28 mouse cellular contexts compared by ENCODE assay signal in genomic region chr12:99385073-99385472, GRCm38 (mm10).
A peak's percentile ranks its signal among the peaks of the same experiment; 100 is the strongest.
DNase-seq lines count a peak whose midpoint lies in the region; ATAC-seq and TF ChIP-seq lines count a peak whose summit lies in the region.
"Had no signal": no experiment of that assay in that cellular context is flagged by ENCODE, and none has a peak within 500 bp of the region (broad histone marks: within the 10 kb centered on the region; RNA-seq: fewer than 3 reads in every experiment).

No protein-coding gene starts in this region.

- ATAC-seq in heart, embryonic 13.5 days (ENCODE audit: extremely low read depth, insufficient number of reproducible peaks, low FRiP score, low TSS enrichment), result no peak
- no peak for ATAC-seq in hindbrain, embryonic 13.5 days (ENCODE audit: low FRiP score)
- ATAC-seq: activated CD4-positive, CD25-positive, alpha-beta regulatory T cell, adult 4 months; CD4-positive, CD25-positive, alpha-beta regulatory T cell, adult 4 months; forebrain, embryonic 13.5 days; forebrain, embryonic 16.5 days; hindbrain, embryonic 16.5 days; intestine, embryonic 15.5 days had no signal

- intact Hi-C loops in heart, postnatal 25 days (cut with DNase I), result no loop called here
- intact Hi-C loops in left cerebral cortex, adult 2 months (cut with DNase I), result no loop called here
- intact Hi-C loops in left cerebral cortex, postnatal 14 days (cut with DNase I), result no loop called here

- WGBS in heart, embryonic 13.5 days, result 83% methylated on average over 4 of the region's 4 CpGs
- 93% methylated on average over 4 of the region's 4 CpGs for WGBS in hindbrain, embryonic 13.5 days

- H3K4me1 ChIP-seq in heart, embryonic 13.5 days, result peaks cover 50% of the 10 kb centered on the region
- peaks cover 19% of the 10 kb centered on the region for H3K4me1 ChIP-seq in brown adipose tissue, adult 24 weeks (ENCODE audit: control insufficient read depth, insufficient read depth, insufficient read length, low read length)
- peaks cover 35% of the 10 kb centered on the region for H3K4me1 ChIP-seq in hindbrain, embryonic 13.5 days (replicated peaks)

- 0 out of 2 replicates have a peak overlapping the region, but pooled peaks have one; percentile 79 for H3K27ac ChIP-seq in heart, embryonic 13.5 days (replicated peaks)
- peak overlapping the region; percentile 22; the same call in 1 of the 2 replicates for H3K27ac ChIP-seq in left cerebral cortex, adult 2 months
- peak overlapping the region; percentile 68 for H3K27ac ChIP-seq in brown adipose tissue, adult 24 weeks (replicated peaks; ENCODE audit: low read depth, low read length)
- no peak overlapping the region for H3K27ac ChIP-seq in hindbrain, embryonic 13.5 days
- H3K27ac ChIP-seq: embryonic facial prominence, embryonic 10.5 days; forebrain, embryonic 10.5 days; hindbrain, embryonic 12.5 days; intestine, embryonic 15.5 days had no signal

- H3K4me3 ChIP-seq in heart, embryonic 13.5 days, result no peak overlapping the region
- H3K4me3 ChIP-seq in left cerebral cortex, adult 2 months, result no peak overlapping the region
- no peak overlapping the region for H3K4me3 ChIP-seq in brown adipose tissue, adult 24 weeks (ENCODE audit: insufficient read depth, low read depth, low read length)
- no peak overlapping the region for H3K4me3 ChIP-seq in hindbrain, embryonic 13.5 days
- H3K4me3 ChIP-seq: embryonic facial prominence, embryonic 10.5 days; embryonic facial prominence, embryonic 13.5 days; forebrain, embryonic 10.5 days; forebrain, embryonic 13.5 days; heart, embryonic 15.5 days; hindbrain, embryonic 12.5 days; intestine, embryonic 15.5 days had no signal

- no peaks in the 10 kb centered on the region for H3K27me3 ChIP-seq in heart, embryonic 13.5 days (replicated peaks)
- no peaks in the 10 kb centered on the region for H3K27me3 ChIP-seq in hindbrain, embryonic 13.5 days
- H3K27me3 ChIP-seq: embryonic facial prominence, embryonic 13.5 days; forebrain, embryonic 13.5 days; heart, embryonic 15.5 days; hindbrain, embryonic 12.5 days; intestine, embryonic 15.5 days had no signal

- peaks cover 3% of the 10 kb centered on the region; the same call in 1 of the 2 replicates for H3K9me3 ChIP-seq in heart, embryonic 13.5 days
- no peaks in the 10 kb centered on the region for H3K9me3 ChIP-seq in hindbrain, embryonic 13.5 days
- H3K9me3 ChIP-seq: embryonic facial prominence, embryonic 10.5 days; embryonic facial prominence, embryonic 13.5 days; forebrain, embryonic 10.5 days; forebrain, embryonic 13.5 days; heart, embryonic 15.5 days; hindbrain, embryonic 12.5 days; intestine, embryonic 15.5 days had no signal

- no peak overlapping the region for H3K9ac ChIP-seq in heart, embryonic 13.5 days
- no peak overlapping the region for H3K9ac ChIP-seq in hindbrain, embryonic 13.5 days
- H3K9ac ChIP-seq: embryonic facial prominence, embryonic 13.5 days; forebrain, embryonic 13.5 days; heart, embryonic 15.5 days; hindbrain, embryonic 12.5 days; intestine, embryonic 15.5 days had no signal

- TF ChIP-seq CTCF in left cerebral cortex, adult 2 months (IDR thresholded peaks at IDR 0.05), result no peak

- H3K36me3 ChIP-seq in heart, embryonic 13.5 days, result peaks cover 40% of the 10 kb centered on the region
- peaks cover 33% of the 10 kb centered on the region for H3K36me3 ChIP-seq in hindbrain, embryonic 13.5 days

- DNase-seq in heart, postnatal 25 days (ENCODE audit: low spot score), result no peak
- no peak for DNase-seq in left cerebral cortex, adult 2 months (ENCODE audit: extremely low spot score in 1 of 2, low spot score in 2 of 2)
- no peak for DNase-seq in left cerebral cortex, postnatal 14 days (ENCODE audit: low spot score in 2 of 2)
- no peak for DNase-seq in kidney, postnatal 4 days
- DNase-seq: adrenal gland, postnatal 10 days; adrenal gland, postnatal 36 days; cerebellum, adult 11 months; cerebellum, adult 2 months; cerebellum, adult 9-11 months; cerebellum, postnatal 25 days; embryo, embryonic 11 days; gastrocnemius, postnatal 25 days; heart, postnatal 14 days; kidney, adult 11 months had no signal

- H3K4me2 ChIP-seq in heart, embryonic 13.5 days, result no peak overlapping the region
- H3K4me2 ChIP-seq in hindbrain, embryonic 13.5 days, result no peak overlapping the region
- H3K4me2 ChIP-seq: embryonic facial prominence, embryonic 13.5 days; forebrain, embryonic 13.5 days; heart, embryonic 15.5 days; hindbrain, embryonic 12.5 days; intestine, embryonic 15.5 days had no signal
